Mouse (Mus musculus) liver, adult 2 months (tissue): ENCODE results near the gene Pus7. TPM values are rescaled to one million over a fixed set of nuclear protein-coding genes. Genes with fewer than 3 reads are reported as not detected.

Experiments used
- DNase-seq: peaks from one replicate; pipeline ENCODE4 v3.0.0-alpha.2; 2011; ENCODE audit warnings: low read depth, low spot score; ENCODE audit errors: extremely low read depth
- H3K27ac ChIP-seq: fragments of 200-500 bp; replicated peaks from 2 replicates; pipeline ENCODE4 v1.5.1; 2012; ENCODE audit warnings: low read depth, mild to moderate bottlenecking, control low read depth, inconsistent platforms, low read length; ENCODE audit not compliant: insufficient read depth
- H3K27me3 ChIP-seq: fragments of 200-500 bp; 2 replicates; pipeline ENCODE4 v1.6.1; 2012; ENCODE audit warnings: mild to moderate bottlenecking, moderate library complexity, low read length, inconsistent platforms; ENCODE audit not compliant: control insufficient read depth, insufficient read depth
- H3K36me3 ChIP-seq: fragments of 200-500 bp; 2 replicates; pipeline ENCODE4 v1.6.1; 2012; ENCODE audit warnings: low read length, inconsistent platforms; ENCODE audit not compliant: control insufficient read depth, insufficient read depth
- H3K4me1 ChIP-seq: fragments of 200-500 bp; 2 replicates; pipeline ENCODE4 v1.6.1; 2011; ENCODE audit warnings: low read length; ENCODE audit not compliant: control insufficient read depth, insufficient read depth
- H3K4me3 ChIP-seq: fragments of 200-500 bp; 2 replicates; pipeline ENCODE4 v1.5.1; 2011; ENCODE audit warnings: low read depth, mild to moderate bottlenecking, control low read depth, low read length, moderate library complexity; ENCODE audit not compliant: insufficient read depth
- H3K79me2 ChIP-seq: fragments of 200-500 bp; 2 replicates; pipeline ENCODE4 v1.6.1; 2012; ENCODE audit warnings: inconsistent platforms, mild to moderate bottlenecking, low read length, moderate library complexity; ENCODE audit not compliant: control insufficient read depth, insufficient read depth
- H3K9ac ChIP-seq: fragments of 200-500 bp; 2 replicates; pipeline ENCODE4 v1.6.1; 2012; ENCODE audit warnings: low read depth, mild to moderate bottlenecking, control low read depth, inconsistent platforms, low read length
- CTCF ChIP-seq: fragments of 200-500 bp; IDR thresholded peaks from 2 replicates; pipeline ENCODE4 v1.5.1; 2011; ENCODE audit warnings: low read depth, low read length, control low read depth
- POLR2A ChIP-seq: fragments of 200-500 bp; IDR thresholded peaks from 2 replicates; pipeline ENCODE4 v1.6.1; 2011; ENCODE audit warnings: low read length, control low read depth; ENCODE audit not compliant: insufficient read depth; ENCODE audit errors: extremely low read depth
- WGBS: fragments of 180-500 bp; shearing (Covaris S2); methylation state at CpG from one replicate; pipeline ENCODE4 v1.1.7; 2018; 5-methylcytosine and 5-hydroxymethylcytosine counted together
- polyA plus RNA-seq: library from polyadenylated mRNA; depleted of rRNA; stranded (reverse); fragments of >200 nt; gene quantifications from 2 replicates; pipeline ENCODE4 v1.2.3, GENCODE M21; 2012
- total RNA-seq: library from RNA; depleted of rRNA; stranded (reverse); fragments of >200 nt; gene quantifications from 2 replicates; pipeline ENCODE4 v1.2.3, GENCODE M21; 2014

Gene Pus7
- total and polyA plus RNA-seq, 2 experiments: 2.6 to 6.0 TPM

DNA sequence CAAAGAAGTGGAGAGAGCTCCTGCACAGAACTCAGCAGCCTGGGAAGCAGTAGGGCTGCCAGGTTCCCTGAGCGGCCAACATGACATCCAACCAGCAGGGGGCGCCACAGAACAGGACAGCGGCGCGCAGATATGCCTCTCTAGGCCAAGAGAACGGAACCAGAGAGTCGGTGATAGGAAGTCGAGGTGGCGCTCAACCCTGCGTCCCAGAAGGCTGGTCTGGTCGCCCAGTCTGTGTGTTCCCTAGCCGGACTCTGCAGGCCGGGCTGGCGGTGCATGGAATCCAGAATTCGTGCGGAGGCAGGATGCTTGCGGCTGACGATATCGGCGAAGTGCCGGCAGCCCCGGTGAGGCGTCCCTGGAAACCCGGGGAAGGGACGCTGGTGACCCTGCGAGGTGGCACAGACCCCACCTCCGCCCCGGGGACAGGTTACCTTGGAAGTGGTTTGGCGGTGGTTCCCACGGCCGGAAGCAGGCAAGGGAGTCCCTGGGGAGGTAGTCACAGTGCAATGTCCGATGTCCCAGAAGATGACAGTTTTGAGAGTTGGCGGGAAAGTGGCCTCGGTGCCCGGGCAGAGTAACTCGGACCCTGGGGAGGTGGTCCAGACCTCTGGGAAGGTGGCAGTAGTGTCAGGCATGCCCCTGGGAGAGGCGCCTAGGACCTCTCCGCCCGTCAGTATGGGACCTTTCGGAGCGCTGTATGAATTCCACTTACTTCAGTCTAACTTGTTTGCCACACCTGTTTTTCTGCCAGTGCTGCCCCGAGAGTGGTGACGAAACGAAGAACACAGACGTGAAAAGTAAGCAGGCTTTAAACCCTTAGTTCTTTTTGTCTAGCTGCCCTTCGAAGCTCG lies 4.3 kb upstream of the Pus7 start, which contains the start of gene Rint1:
Gene Rint1, plus strand, starts transcription at position 176 of the 854 bp plus-strand sequence.
- DNase-seq: peak; percentile 84
- peak within 1 kb of the TSS; percentile 76 for H3K4me3 ChIP-seq
- WGBS: under 1% methylated on average over 47 of the region's 47 CpGs
- no peaks in the 10 kb centered on the region for H3K79me2 ChIP-seq
- TF ChIP-seq POLR2A (peak; percentile 95), CTCF (peak; percentile 96)
- no peaks in the 10 kb centered on the region; the same call in 1 of the 2 replicates for H3K36me3 ChIP-seq
- H3K9ac ChIP-seq: peak within 1 kb of the TSS; percentile 91
- H3K27me3 ChIP-seq: no peaks in the 10 kb centered on the region
- H3K4me1 ChIP-seq: peaks cover 3% of the 10 kb centered on the region
- peak within 1 kb of the TSS; percentile 73 for H3K27ac ChIP-seq

- Histone ChIP-seq H3K36me3 (0 out of 2 replicates have a peak, but pooled peaks cover 1% of the 10 kb centered on the region), H3K4me1 (peaks cover 1% of the 10 kb centered on the region; the same call in 1 of the 2 replicates), H3K4me3 (no peak overlapping the region), H3K27ac (no peak overlapping the region), H3K79me2 (peaks cover 11% of the 10 kb centered on the region; the same call in 1 of the 2 replicates), H3K27me3 (no peaks in the 10 kb centered on the region), H3K9ac (peak overlapping the region; percentile 29; the same call in 1 of the 2 replicates)
- DNase-seq: no peak
- TF ChIP-seq POLR2A (no peak), CTCF (no peak)
- 57% methylated on average over 8 of the region's 8 CpGs for WGBS
Observed at GRCm38 (mm10) chr5:23782051-23782810, 1.3 kb downstream of the Pus7 start.

DNA sequence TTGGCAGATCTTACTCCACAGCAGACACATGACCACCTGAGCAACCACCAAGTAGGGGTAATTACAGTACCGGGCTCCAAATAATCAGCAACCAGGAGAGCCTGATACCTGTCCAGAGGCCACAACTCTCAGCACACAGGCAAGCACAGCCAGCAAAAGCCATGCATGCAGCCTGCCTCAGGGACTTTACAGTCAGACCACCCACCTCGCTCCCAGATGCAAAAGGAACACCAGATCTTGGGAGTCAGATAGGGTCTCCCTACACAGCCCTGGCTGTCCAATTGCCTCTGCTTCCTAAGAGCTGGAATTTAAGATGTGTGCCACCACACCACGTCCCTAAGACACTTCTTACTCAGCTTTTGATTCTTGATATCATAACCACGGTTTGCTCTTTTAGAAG lies 2.3 kb downstream of the Pus7 start:
- Histone ChIP-seq H3K79me2 (peaks cover 11% of the 10 kb centered on the region; the same call in 1 of the 2 replicates), H3K4me1 (peaks cover 1% of the 10 kb centered on the region; the same call in 1 of the 2 replicates), H3K9ac (no peak overlapping the region), H3K27ac (no peak overlapping the region), H3K27me3 (no peaks in the 10 kb centered on the region), H3K4me3 (no peak overlapping the region), H3K36me3 (0 out of 2 replicates have a peak, but pooled peaks cover 1% of the 10 kb centered on the region)
- 89% methylated on average over 4 of the region's 4 CpGs for WGBS
- DNase-seq: no peak
- TF ChIP-seq POLR2A: no peak
- TF ChIP-seq CTCF: no peak

DNA sequence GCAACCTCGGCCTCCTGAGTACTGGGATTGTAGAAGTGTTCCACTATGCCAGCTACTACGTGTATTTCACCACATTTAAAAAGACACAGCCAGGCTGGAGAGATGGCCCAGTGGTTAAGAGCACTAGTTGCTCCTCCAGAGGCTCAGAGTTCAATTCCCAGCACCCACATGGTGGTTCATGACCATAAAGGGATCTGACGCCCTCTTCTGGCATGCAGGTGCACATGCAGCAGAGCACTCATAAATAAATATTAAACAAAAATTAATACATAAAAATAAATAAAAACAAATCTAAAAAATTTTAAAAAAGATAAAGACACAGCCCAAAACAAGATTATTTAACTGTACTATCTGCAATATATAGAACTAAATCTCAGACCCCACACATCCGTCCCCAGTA lies 3.0 kb downstream of the Pus7 start:
- H3K27ac ChIP-seq: no peak overlapping the region
- TF ChIP-seq CTCF (peak; percentile 6; the same call in 1 of the 2 replicates), POLR2A (no peak)
- peaks cover 1% of the 10 kb centered on the region; the same call in 1 of the 2 replicates for H3K4me1 ChIP-seq
- 0 out of 2 replicates have a peak, but pooled peaks cover 1% of the 10 kb centered on the region for H3K36me3 ChIP-seq
- 94% methylated on average over 4 of the region's 4 CpGs for WGBS
- no peak overlapping the region for H3K4me3 ChIP-seq
- H3K9ac ChIP-seq: no peak overlapping the region
- H3K27me3 ChIP-seq: no peaks in the 10 kb centered on the region
- peaks cover 11% of the 10 kb centered on the region; the same call in 1 of the 2 replicates for H3K79me2 ChIP-seq
- DNase-seq: no peak

DNA sequence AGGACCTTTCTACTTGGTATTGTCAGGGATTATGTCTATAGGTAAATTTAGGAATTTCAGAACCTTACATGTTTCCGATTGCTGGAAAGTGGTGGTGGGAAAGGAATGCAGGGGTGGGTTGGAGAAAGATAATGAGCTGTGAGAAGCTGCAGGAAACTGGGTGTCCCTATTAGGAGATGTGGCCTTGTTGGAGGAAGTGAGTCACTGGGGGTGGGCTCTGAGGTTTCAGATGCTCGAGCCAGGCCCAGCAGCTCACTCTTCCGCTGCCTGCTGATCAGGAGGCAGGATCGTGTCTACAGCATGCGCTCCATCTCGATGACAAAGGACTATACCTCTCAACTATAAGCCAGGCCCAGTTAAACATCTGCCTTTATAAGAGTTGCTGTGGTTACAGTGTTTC lies 9.3 kb downstream of the Pus7 start:
- WGBS: 87% methylated on average over 6 of the region's 6 CpGs
- no peak overlapping the region for H3K9ac ChIP-seq
- H3K27ac ChIP-seq: no peak overlapping the region
- no peak for DNase-seq
- H3K4me1 ChIP-seq: no peaks in the 10 kb centered on the region
- peaks cover 6% of the 10 kb centered on the region for H3K36me3 ChIP-seq
- no peaks in the 10 kb centered on the region for H3K79me2 ChIP-seq
- no peaks in the 10 kb centered on the region for H3K27me3 ChIP-seq
- H3K4me3 ChIP-seq: no peak overlapping the region
- TF ChIP-seq POLR2A (no peak), CTCF (no peak)
